Mouse (Mus musculus) megakaryocyte, embryonic 14.5 days (primary cell): ENCODE results near the gene Erich6. TPM values are rescaled to one million over a fixed set of nuclear protein-coding genes. Genes with fewer than 3 reads are reported as not detected.

Experiments used
- H3K27me3 ChIP-seq: replicated peaks from 2 replicates; pipeline ENCODE3; 2012; ENCODE audit warnings: inconsistent platforms
- H3K36me3 ChIP-seq: replicated peaks from 2 replicates; pipeline ENCODE3; 2012; ENCODE audit warnings: low read length, inconsistent platforms, mixed read lengths
- H3K4me1 ChIP-seq: 2 replicates; pipeline ENCODE4 v1.6.1; 2012; ENCODE audit warnings: inconsistent platforms
- H3K4me3 ChIP-seq: replicated peaks from 2 replicates; pipeline ENCODE3; 2012; ENCODE audit warnings: moderate library complexity, mild to moderate bottlenecking, inconsistent platforms
- H3K9me3 ChIP-seq: 2 replicates; pipeline ENCODE4 v1.6.1; 2012; ENCODE audit warnings: inconsistent platforms
- FLI1 ChIP-seq: IDR thresholded peaks from 2 replicates; pipeline ENCODE4 v1.6.1; 2012; ENCODE audit warnings: low read length, inconsistent platforms, mixed read lengths
- GATA1 ChIP-seq: IDR thresholded peaks from 3 replicates; pipeline ENCODE4 v1.6.1; 2012; ENCODE audit warnings: mixed read lengths, low read length, inconsistent platforms, borderline replicate concordance
- polyA plus RNA-seq: library from polyadenylated mRNA; stranded (reverse); fragments of >175 nt; gene quantifications from 2 replicates; pipeline ENCODE4 v1.2.3, GENCODE M21; 2012; ENCODE audit warnings: low replicate concordance; ENCODE audit not compliant: insufficient read depth

Erich6 gene
- polyA plus RNA-seq, result not detected in 2 replicates

GRCm38 (mm10) chr3:58636406-58637295, at the start of gene Erich6:
Erich6 (minus strand) TSS chr3:58637207.
- TF ChIP-seq GATA1 (no peak), FLI1 (no peak)
- peaks cover 8% of the 10 kb centered on the region for H3K9me3 ChIP-seq
- H3K36me3 ChIP-seq, result no peaks in the 10 kb centered on the region
- H3K27me3 ChIP-seq, result peaks cover 3% of the 10 kb centered on the region
- peaks cover 14% of the 10 kb centered on the region for H3K4me1 ChIP-seq
- H3K4me3 ChIP-seq, result peak within 1 kb of the TSS; percentile 93

- H3K36me3 ChIP-seq, result peaks cover 62% of the 10 kb centered on the region
- H3K4me1 ChIP-seq, result peaks cover 59% of the 10 kb centered on the region
- H3K9me3 ChIP-seq, result no peaks in the 10 kb centered on the region
- no peaks in the 10 kb centered on the region for H3K27me3 ChIP-seq
- H3K4me3 ChIP-seq, result no peak overlapping the region
- TF ChIP-seq FLI1 (no peak), GATA1 (no peak)
Measured at GRCm38 (mm10) chr3:58686206-58686921, 49.4 kb upstream of the Erich6 start.

- no peaks in the 10 kb centered on the region for H3K27me3 ChIP-seq
- peaks cover 67% of the 10 kb centered on the region for H3K4me1 ChIP-seq
Measured at GRCm38 (mm10) chr3:58685396-58685795, 48.4 kb upstream of the Erich6 start.

GRCm38 (mm10) chr3:58683346-58683745, 46.3 kb upstream of the Erich6 start:
- Histone ChIP-seq H3K4me3 (no peak overlapping the region), H3K4me1 (peaks cover 70% of the 10 kb centered on the region)

More at GRCm38 (mm10) chr3:58685396-58685795, 48.4 kb upstream of the Erich6 start:
- TF ChIP-seq FLI1 (no peak), GATA1 (no peak)
- Histone ChIP-seq H3K9me3 (no peaks in the 10 kb centered on the region), H3K36me3 (peaks cover 66% of the 10 kb centered on the region), H3K4me3 (no peak overlapping the region)

GRCm38 (mm10) chr3:58682336-58682735, 45.3 kb upstream of the Erich6 start:
- TF ChIP-seq FLI1, result no peak
- no peak for TF ChIP-seq GATA1
- no peaks in the 10 kb centered on the region for H3K9me3 ChIP-seq
- no peaks in the 10 kb centered on the region for H3K27me3 ChIP-seq
- H3K4me1 ChIP-seq, result peaks cover 72% of the 10 kb centered on the region
- no peak overlapping the region for H3K4me3 ChIP-seq
- peaks cover 68% of the 10 kb centered on the region for H3K36me3 ChIP-seq

More at GRCm38 (mm10) chr3:58683346-58683745, 46.3 kb upstream of the Erich6 start:
- TF ChIP-seq GATA1, result no peak
- no peak for TF ChIP-seq FLI1
- peaks cover 67% of the 10 kb centered on the region for H3K36me3 ChIP-seq
- no peaks in the 10 kb centered on the region for H3K27me3 ChIP-seq
- H3K9me3 ChIP-seq, result no peaks in the 10 kb centered on the region

GRCm38 (mm10) chr3:58681831-58682230, 44.8 kb upstream of the Erich6 start:
- Histone ChIP-seq H3K27me3 (no peaks in the 10 kb centered on the region), H3K4me3 (no peak overlapping the region), H3K36me3 (peaks cover 72% of the 10 kb centered on the region), H3K9me3 (no peaks in the 10 kb centered on the region), H3K4me1 (peaks cover 72% of the 10 kb centered on the region)
- TF ChIP-seq FLI1 (no peak), GATA1 (no peak)

GRCm38 (mm10) chr3:58680943-58681637, 44.1 kb upstream of the Erich6 start:
- Histone ChIP-seq H3K27me3 (no peaks in the 10 kb centered on the region), H3K4me1 (peaks cover 69% of the 10 kb centered on the region), H3K4me3 (no peak overlapping the region), H3K36me3 (peaks cover 74% of the 10 kb centered on the region), H3K9me3 (no peaks in the 10 kb centered on the region)
- no peak for TF ChIP-seq FLI1

- TF ChIP-seq FLI1 (no peak), GATA1 (no peak)
- Histone ChIP-seq H3K4me1 (peaks cover 63% of the 10 kb centered on the region), H3K27me3 (no peaks in the 10 kb centered on the region), H3K9me3 (no peaks in the 10 kb centered on the region), H3K36me3 (peaks cover 74% of the 10 kb centered on the region), H3K4me3 (no peak overlapping the region)
Measured at GRCm38 (mm10) chr3:58679996-58680395, 43.0 kb upstream of the Erich6 start.

- H3K4me1 ChIP-seq, result peaks cover 54% of the 10 kb centered on the region
- no peak overlapping the region for H3K4me3 ChIP-seq
- H3K27me3 ChIP-seq, result no peaks in the 10 kb centered on the region
- no peaks in the 10 kb centered on the region for H3K9me3 ChIP-seq
- TF ChIP-seq FLI1 (no peak), GATA1 (no peak)
- H3K36me3 ChIP-seq, result peaks cover 75% of the 10 kb centered on the region
Measured at GRCm38 (mm10) chr3:58678905-58679304, 41.9 kb upstream of the Erich6 start.
